In the genomic region with DNA sequence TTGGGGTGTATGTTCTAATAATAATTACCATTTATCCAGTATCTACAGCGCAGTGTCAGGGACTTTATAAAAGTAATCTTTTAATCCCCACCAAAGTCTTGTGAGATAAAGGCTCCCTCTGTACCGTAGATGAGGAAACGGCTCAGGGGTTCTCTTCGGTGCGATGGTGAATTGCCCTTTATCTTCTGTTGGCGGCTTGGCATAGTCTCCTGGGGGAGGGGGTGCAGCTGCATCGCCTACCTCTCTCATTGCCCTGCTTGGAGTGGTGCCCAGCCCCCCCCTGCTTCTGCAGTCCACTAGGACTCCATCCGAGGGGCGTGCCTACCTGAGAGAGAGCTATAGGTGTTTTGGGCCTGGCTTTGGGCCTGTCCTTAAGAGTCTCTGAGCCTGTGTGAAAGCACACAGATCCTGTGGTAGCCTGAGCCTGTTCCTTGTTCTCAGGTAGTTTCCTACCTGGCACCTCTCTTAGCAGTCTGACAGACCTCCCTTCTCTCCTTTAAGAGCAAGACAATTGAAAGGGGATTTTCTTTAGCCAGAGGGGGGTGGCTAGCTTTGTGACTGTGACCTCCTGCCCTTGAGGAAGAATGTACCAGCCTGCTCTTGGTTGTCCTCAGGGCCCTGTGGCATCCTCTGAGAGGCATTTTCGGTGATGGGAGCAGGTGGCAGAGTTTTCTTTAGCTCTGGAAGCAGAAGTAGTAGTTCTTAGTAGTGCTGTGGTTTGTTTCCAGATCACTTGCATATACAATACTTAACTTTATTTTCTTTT, we compare ENCODE assay signal across 11 mouse cellular contexts. TPM values are rescaled to one million over a fixed set of nuclear protein-coding genes. Genes with fewer than 3 reads are reported as not detected.
DNase-seq lines count a peak whose midpoint lies in the region; ATAC-seq and TF ChIP-seq lines count a peak whose summit lies in the region.
"Had no signal": no experiment of that assay in that cellular context is flagged by ENCODE, and none has a peak within 500 bp of the region (broad histone marks: within the 10 kb centered on the region; RNA-seq: fewer than 3 reads in every experiment).

No protein-coding gene starts in this region.

- peak overlapping the region; percentile 40; the same call in 1 of the 2 replicates for H3K27ac ChIP-seq in heart, postnatal 0 days (ENCODE audit: low read depth)
- H3K27ac ChIP-seq in neural tube, embryonic 13.5 days (replicated peaks), result no peak overlapping the region; the same call in 1 of the 2 replicates
- H3K27ac ChIP-seq in neural tube, embryonic 15.5 days (replicated peaks), result no peak overlapping the region
- H3K27ac ChIP-seq in liver, postnatal 0 days (ENCODE audit: low read depth), result 0 out of 2 replicates have a peak overlapping the region, but pooled peaks have one; percentile 6
- H3K27ac ChIP-seq: macrophage had no signal

- H3K9ac ChIP-seq in heart, postnatal 0 days (replicated peaks; ENCODE audit: low read depth, low read length), result no peak overlapping the region
- H3K9ac ChIP-seq in neural tube, embryonic 13.5 days, result 0 out of 2 replicates have a peak overlapping the region, but pooled peaks have one; percentile 22
- H3K9ac ChIP-seq in neural tube, embryonic 15.5 days (replicated peaks), result no peak overlapping the region
- H3K9ac ChIP-seq in liver, postnatal 0 days (replicated peaks), result no peak overlapping the region

- DNase-seq in adrenal gland, postnatal 10 days, result peak; percentile 31
- DNase-seq in adrenal gland, postnatal 4 days (ENCODE audit: low spot score in 2 of 2), result no peak
- peak; percentile 27 for DNase-seq in heart, postnatal 0 days (ENCODE audit: low spot score)
- DNase-seq in heart, postnatal 10 days, result no peak
- peak; percentile 24 for DNase-seq in liver, postnatal 0 days
- DNase-seq in layer of hippocampus, adult 11-12 months (ENCODE audit: low spot score), result no peak
- DNase-seq: layer of hippocampus, adult 9-11 months had no signal

- no peaks in the 10 kb centered on the region; the same call in 1 of the 2 replicates for H3K36me3 ChIP-seq in heart, postnatal 0 days (replicated peaks; ENCODE audit: control insufficient read depth, insufficient read depth, low read length)
- no peaks in the 10 kb centered on the region for H3K36me3 ChIP-seq in neural tube, embryonic 13.5 days
- no peaks in the 10 kb centered on the region for H3K36me3 ChIP-seq in neural tube, embryonic 15.5 days
- H3K36me3 ChIP-seq in liver, postnatal 0 days (replicated peaks; ENCODE audit: insufficient read depth, low read length), result peaks cover 8% of the 10 kb centered on the region; the same call in 1 of the 2 replicates

- H3K4me1 ChIP-seq in heart, postnatal 0 days (ENCODE audit: control insufficient read depth, insufficient read depth), result peaks cover 70% of the 10 kb centered on the region
- H3K4me1 ChIP-seq in neural tube, embryonic 13.5 days (replicated peaks), result peaks cover 88% of the 10 kb centered on the region
- peaks cover 75% of the 10 kb centered on the region for H3K4me1 ChIP-seq in neural tube, embryonic 15.5 days
- H3K4me1 ChIP-seq in liver, postnatal 0 days (ENCODE audit: insufficient read depth), result peaks cover 68% of the 10 kb centered on the region

- H3K4me2 ChIP-seq in heart, postnatal 0 days (ENCODE audit: low read depth, low read length), result no peak overlapping the region
- no peak overlapping the region for H3K4me2 ChIP-seq in neural tube, embryonic 13.5 days
- no peak overlapping the region for H3K4me2 ChIP-seq in neural tube, embryonic 15.5 days
- no peak overlapping the region for H3K4me2 ChIP-seq in liver, postnatal 0 days (ENCODE audit: low read depth, low read length)

- ATAC-seq in heart, postnatal 0 days (ENCODE audit: insufficient read depth, low read depth), result no peak
- no peak for ATAC-seq in neural tube, embryonic 13.5 days (ENCODE audit: low read depth)
- ATAC-seq in neural tube, embryonic 15.5 days (ENCODE audit: low FRiP score), result no peak
- no peak for ATAC-seq in liver, postnatal 0 days
- ATAC-seq: hindbrain, embryonic 16.5 days had no signal

- intact Hi-C loops in heart, postnatal 10 days (cut with DNase I), result no loop called here

- no peak overlapping the region for H3K4me3 ChIP-seq in heart, postnatal 0 days (ENCODE audit: low read depth, low read length)
- no peak overlapping the region for H3K4me3 ChIP-seq in neural tube, embryonic 13.5 days
- H3K4me3 ChIP-seq in neural tube, embryonic 15.5 days (replicated peaks), result no peak overlapping the region
- no peak overlapping the region for H3K4me3 ChIP-seq in liver, postnatal 0 days (ENCODE audit: low read depth, low read length)

- TF ChIP-seq EP300 in heart, postnatal 0 days (IDR thresholded peaks at IDR 0.05; ENCODE audit: low read depth), result no peak
- peak; percentile 65 for TF ChIP-seq EP300 in liver, postnatal 0 days (IDR thresholded peaks at IDR 0.05; ENCODE audit: low read depth)

- H3K9me3 ChIP-seq in heart, postnatal 0 days (replicated peaks; ENCODE audit: control insufficient read depth, low read length), result no peaks in the 10 kb centered on the region
- H3K9me3 ChIP-seq in neural tube, embryonic 13.5 days, result no peaks in the 10 kb centered on the region
- H3K9me3 ChIP-seq in neural tube, embryonic 15.5 days (replicated peaks), result no peaks in the 10 kb centered on the region
- H3K9me3 ChIP-seq in liver, postnatal 0 days (ENCODE audit: low read length), result no peaks in the 10 kb centered on the region

- 46% methylated on average over 10 of the region's 10 CpGs for WGBS in heart, postnatal 0 days
- WGBS in neural tube, embryonic 13.5 days, result 54% methylated on average over 10 of the region's 10 CpGs
- WGBS in neural tube, embryonic 15.5 days, result 40% methylated on average over 10 of the region's 10 CpGs
- WGBS in liver, postnatal 0 days (ENCODE audit: insufficient replicate concordance), result 53% methylated on average over 10 of the region's 10 CpGs

- H3K27me3 ChIP-seq in heart, postnatal 0 days (ENCODE audit: control insufficient read depth, insufficient read depth, low read length), result no peaks in the 10 kb centered on the region
- no peaks in the 10 kb centered on the region for H3K27me3 ChIP-seq in neural tube, embryonic 13.5 days
- no peaks in the 10 kb centered on the region for H3K27me3 ChIP-seq in neural tube, embryonic 15.5 days (replicated peaks)
- no peaks in the 10 kb centered on the region for H3K27me3 ChIP-seq in liver, postnatal 0 days (ENCODE audit: insufficient read depth, low read length)

- TF ChIP-seq CTCF in heart, postnatal 0 days (IDR thresholded peaks at IDR 0.05; ENCODE audit: low read depth), result no peak
- no peak for TF ChIP-seq CTCF in liver, postnatal 0 days (IDR thresholded peaks at IDR 0.05; ENCODE audit: low read depth)

RNA-seq across cellular contexts. Expression of gene Slc9a1, which starts 6.5 kb away (rescaled TPM):
- total RNA-seq in adrenal gland, postnatal 10 days (2021), result 10 to 100 TPM; 31.9 to 42.5 TPM
- 10 to 100 TPM; 52.9 to 54.4 TPM for total RNA-seq in adrenal gland, postnatal 4 days (2021)
- 15.8 and 30.8 TPM in 2 replicates for total RNA-seq in heart, postnatal 0 days (2014; rRNA removed; ENCODE audit: low replicate concordance)
- polyA plus RNA-seq in heart, postnatal 0 days (2015; fragmentation: Nextera tagmentation; extraction: Ambion mirVana), result 4.0 and 4.4 TPM in 2 replicates
- 10 to 100 TPM; 21.4 to 24.2 TPM for total RNA-seq in heart, postnatal 10 days (2021)
- 7.0 and 7.1 TPM in 2 replicates for polyA plus RNA-seq in neural tube, embryonic 13.5 days (2015; fragmentation: Nextera tagmentation; extraction: Ambion mirVana)
- polyA plus RNA-seq in neural tube, embryonic 15.5 days (2015; fragmentation: Nextera tagmentation; extraction: Ambion mirVana), result 8.4 and 9.9 TPM in 2 replicates
- polyA plus RNA-seq in liver, postnatal 0 days (2015; fragmentation: Nextera tagmentation; extraction: Ambion mirVana), result 1.8 TPM in 2 replicates

RNA-seq across cellular contexts. Expression of gene Wdtc1, which starts 22.7 kb away (rescaled TPM):
- total RNA-seq in adrenal gland, postnatal 10 days (2021), result 10 to 100 TPM; 46.3 to 50.1 TPM
- total RNA-seq in adrenal gland, postnatal 4 days (2021), result 10 to 100 TPM; 36.3 to 39.9 TPM
- total RNA-seq in heart, postnatal 0 days (2014; rRNA removed; ENCODE audit: low replicate concordance), result 30.2 and 39.9 TPM in 2 replicates
- polyA plus RNA-seq in heart, postnatal 0 days (2015; fragmentation: Nextera tagmentation; extraction: Ambion mirVana), result 9.3 and 9.6 TPM in 2 replicates
- total RNA-seq in heart, postnatal 10 days (2021), result 10 to 100 TPM; 55.3 to 58.8 TPM
- 21.9 and 24.3 TPM in 2 replicates for polyA plus RNA-seq in neural tube, embryonic 13.5 days (2015; fragmentation: Nextera tagmentation; extraction: Ambion mirVana)
- polyA plus RNA-seq in neural tube, embryonic 15.5 days (2015; fragmentation: Nextera tagmentation; extraction: Ambion mirVana), result 19.3 and 19.6 TPM in 2 replicates
- 5.3 and 5.5 TPM in 2 replicates for polyA plus RNA-seq in liver, postnatal 0 days (2015; fragmentation: Nextera tagmentation; extraction: Ambion mirVana)

Comparison
In these comparisons a context has a peak if more than half of its experiments do, and no peak if none do; other contexts are left out.
1. DNase-seq: peak in adrenal gland, postnatal 10 days (single experiment), heart, postnatal 0 days (single experiment) and liver, postnatal 0 days (single experiment); none in adrenal gland, postnatal 4 days (0 of 2), heart, postnatal 10 days (0 of 2) and layer of hippocampus, adult 11-12 months (single experiment).
2. H3K27ac ChIP-seq: peak in heart, postnatal 0 days (single experiment) and liver, postnatal 0 days (single experiment); none in neural tube, embryonic 13.5 days (single experiment) and neural tube, embryonic 15.5 days (single experiment).